Mouse (Mus musculus) stomach, embryonic 16.5 days (tissue): Measurements from ENCODE around the gene Sh3bgrl. TPM values are rescaled to one million over a fixed set of nuclear protein-coding genes. Genes with fewer than 3 reads are reported as not detected.

Experiments used
- ATAC-seq: fragments of 200-750 bp; cut with Nextera tagmentation; 2 replicates; pipeline ENCODE4 v1.8.0; 2017; ENCODE audit warnings: moderate number of reproducible peaks, moderate TSS enrichment; ENCODE audit not compliant: insufficient read depth, low FRiP score
- H3K27ac ChIP-seq: fragments of 300-500 bp; sonication (generic); 2 replicates; pipeline ENCODE4 v1.5.1; 2014; ENCODE audit warnings: low read length
- H3K27me3 ChIP-seq: fragments of 300-500 bp; sonication (generic); 2 replicates; pipeline ENCODE4 v1.6.1; 2014; ENCODE audit warnings: low read length, control low read depth, mixed read lengths; ENCODE audit not compliant: control insufficient read depth, insufficient read depth
- H3K36me3 ChIP-seq: fragments of 300-500 bp; sonication (generic); 2 replicates; pipeline ENCODE4 v1.6.1; 2014; ENCODE audit warnings: low read length; ENCODE audit not compliant: control insufficient read depth, insufficient read depth
- H3K4me1 ChIP-seq: fragments of 300-500 bp; sonication (generic); 2 replicates; pipeline ENCODE4 v1.6.1; 2014; ENCODE audit warnings: low read length, control low read depth, mixed read lengths; ENCODE audit not compliant: control insufficient read depth, insufficient read depth
- H3K4me2 ChIP-seq: fragments of 300-500 bp; sonication (generic); 2 replicates; pipeline ENCODE4 v1.6.1; 2014; ENCODE audit warnings: low read depth, low read length, mixed read lengths
- H3K4me3 ChIP-seq: fragments of 300-500 bp; sonication (generic); replicated peaks from 2 replicates; pipeline ENCODE4 v1.5.1; 2014; ENCODE audit warnings: mild to moderate bottlenecking, low read length
- H3K9ac ChIP-seq: fragments of 300-500 bp; sonication (generic); 2 replicates; pipeline ENCODE4 v1.6.1; 2014; ENCODE audit warnings: low read length
- H3K9me3 ChIP-seq: fragments of 300-500 bp; sonication (generic); replicated peaks from 2 replicates; pipeline ENCODE4 v1.6.1; 2016; ENCODE audit warnings: low read length, control low read depth; ENCODE audit not compliant: control insufficient read depth
- WGBS: fragments of 180-500 bp; shearing (Covaris S2); extraction: QIAGEN DNeasy Blood & Tissue Kit; methylation state at CpG from one replicate; pipeline ENCODE4 v1.1.7; 2014; 5-methylcytosine and 5-hydroxymethylcytosine counted together
- polyA plus RNA-seq: library from polyadenylated mRNA; unstranded; fragments of >200 nt; fragmentation: Nextera tagmentation; extraction: Ambion mirVana; gene quantifications from 2 replicates; pipeline ENCODE4 v1.2.1, GENCODE M21; 2015

Sh3bgrl gene
- polyA plus RNA-seq, 1 experiment from 2014 or later = 141 TPM

DNA sequence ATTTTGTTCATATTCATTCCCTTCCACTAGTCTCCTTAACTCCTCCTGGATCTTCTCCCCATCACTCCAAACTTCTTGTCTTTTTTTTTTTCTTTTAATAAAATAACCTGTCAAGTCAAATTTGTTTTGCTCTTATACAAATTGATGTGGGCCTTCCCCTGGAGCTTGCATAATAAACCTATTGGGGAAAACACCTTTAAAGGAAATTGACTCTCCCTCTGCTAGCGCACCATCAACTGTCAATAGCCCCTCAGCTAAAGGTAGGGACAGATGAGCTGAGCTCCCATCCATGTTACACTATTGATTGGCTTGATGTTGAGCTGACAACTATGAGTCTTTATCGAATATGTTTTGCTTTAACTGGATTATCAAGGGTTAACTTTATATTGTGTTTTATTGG lies 5.3 kb downstream of the Sh3bgrl start:
- no peaks in the 10 kb centered on the region for H3K36me3 ChIP-seq
- H3K27me3 ChIP-seq = no peaks in the 10 kb centered on the region
- WGBS = 89% methylated on average over 2 of the region's 2 CpGs
- no peaks in the 10 kb centered on the region; the same call in 1 of the 2 replicates for H3K4me1 ChIP-seq
- ATAC-seq = no peak
- H3K4me3 ChIP-seq = no peak overlapping the region
- no peak overlapping the region for H3K4me2 ChIP-seq
- H3K27ac ChIP-seq = no peak overlapping the region
- no peak overlapping the region for H3K9ac ChIP-seq
- no peaks in the 10 kb centered on the region for H3K9me3 ChIP-seq

DNA sequence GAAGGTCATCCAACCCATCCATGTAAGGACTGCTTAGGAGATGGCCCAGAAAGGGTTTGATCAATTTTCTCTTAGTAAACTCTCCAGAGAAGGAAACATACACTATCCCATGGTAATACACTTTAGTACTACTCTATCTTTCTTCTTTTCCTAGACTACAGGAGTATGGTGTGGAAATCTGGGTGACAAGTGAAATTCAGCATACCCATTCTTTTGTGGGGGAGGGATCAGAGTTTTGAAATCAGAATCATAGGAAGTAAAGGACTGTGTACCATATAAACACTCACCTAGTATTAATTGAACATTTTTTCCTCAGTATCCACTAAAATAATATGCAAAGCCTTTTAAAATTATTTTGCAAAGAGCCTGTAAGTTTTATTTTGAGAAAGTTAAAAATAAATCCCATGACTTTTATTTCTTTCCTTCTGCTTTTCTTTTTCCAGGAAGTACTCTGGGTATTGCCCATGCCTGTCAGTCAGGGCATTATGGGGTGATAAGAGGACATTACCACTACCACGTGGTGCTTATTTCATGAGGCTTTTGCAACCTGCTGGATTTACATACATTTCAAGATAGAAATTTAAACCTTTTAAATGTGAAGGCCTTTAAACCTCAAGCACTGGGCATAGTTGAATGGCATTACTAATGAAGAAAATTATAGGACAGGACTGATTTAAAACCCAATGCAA lies 13.1 kb downstream of the Sh3bgrl start:
- 22% methylated on average over 1 of the region's 1 CpGs for WGBS
- no peak overlapping the region for H3K4me2 ChIP-seq
- no peak for ATAC-seq
- no peak overlapping the region for H3K4me3 ChIP-seq
- H3K27me3 ChIP-seq = no peaks in the 10 kb centered on the region
- H3K4me1 ChIP-seq = no peaks in the 10 kb centered on the region
- H3K36me3 ChIP-seq = no peaks in the 10 kb centered on the region
- H3K9me3 ChIP-seq = no peaks in the 10 kb centered on the region
- no peak overlapping the region for H3K27ac ChIP-seq
- H3K9ac ChIP-seq = no peak overlapping the region

DNA sequence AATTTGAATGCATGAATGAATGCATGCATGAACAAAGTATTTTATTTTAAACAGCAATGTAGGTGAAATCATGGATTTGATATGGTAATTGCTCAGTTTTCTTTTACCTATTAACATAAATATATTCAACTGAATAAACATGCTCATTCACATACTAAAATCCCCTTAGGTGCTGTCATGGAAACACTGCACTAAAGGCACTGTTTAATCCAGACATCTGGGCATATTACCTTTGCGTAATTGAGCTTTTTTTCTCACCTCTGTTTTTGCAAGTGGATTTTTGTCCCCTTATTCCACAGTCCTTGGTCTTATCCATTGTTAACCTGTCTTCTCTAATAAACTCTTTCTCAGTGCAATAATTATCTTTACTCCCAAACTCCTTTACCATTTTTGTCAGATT lies 17.7 kb downstream of the Sh3bgrl start:
- H3K9ac ChIP-seq = no peak overlapping the region
- no peaks in the 10 kb centered on the region for H3K36me3 ChIP-seq
- H3K4me3 ChIP-seq = no peak overlapping the region
- H3K27ac ChIP-seq = no peak overlapping the region
- 84% methylated on average over 1 of the region's 1 CpGs for WGBS
- no peak overlapping the region for H3K4me2 ChIP-seq
- no peaks in the 10 kb centered on the region for H3K9me3 ChIP-seq
- no peaks in the 10 kb centered on the region for H3K4me1 ChIP-seq
- no peak for ATAC-seq
- no peaks in the 10 kb centered on the region for H3K27me3 ChIP-seq

DNA sequence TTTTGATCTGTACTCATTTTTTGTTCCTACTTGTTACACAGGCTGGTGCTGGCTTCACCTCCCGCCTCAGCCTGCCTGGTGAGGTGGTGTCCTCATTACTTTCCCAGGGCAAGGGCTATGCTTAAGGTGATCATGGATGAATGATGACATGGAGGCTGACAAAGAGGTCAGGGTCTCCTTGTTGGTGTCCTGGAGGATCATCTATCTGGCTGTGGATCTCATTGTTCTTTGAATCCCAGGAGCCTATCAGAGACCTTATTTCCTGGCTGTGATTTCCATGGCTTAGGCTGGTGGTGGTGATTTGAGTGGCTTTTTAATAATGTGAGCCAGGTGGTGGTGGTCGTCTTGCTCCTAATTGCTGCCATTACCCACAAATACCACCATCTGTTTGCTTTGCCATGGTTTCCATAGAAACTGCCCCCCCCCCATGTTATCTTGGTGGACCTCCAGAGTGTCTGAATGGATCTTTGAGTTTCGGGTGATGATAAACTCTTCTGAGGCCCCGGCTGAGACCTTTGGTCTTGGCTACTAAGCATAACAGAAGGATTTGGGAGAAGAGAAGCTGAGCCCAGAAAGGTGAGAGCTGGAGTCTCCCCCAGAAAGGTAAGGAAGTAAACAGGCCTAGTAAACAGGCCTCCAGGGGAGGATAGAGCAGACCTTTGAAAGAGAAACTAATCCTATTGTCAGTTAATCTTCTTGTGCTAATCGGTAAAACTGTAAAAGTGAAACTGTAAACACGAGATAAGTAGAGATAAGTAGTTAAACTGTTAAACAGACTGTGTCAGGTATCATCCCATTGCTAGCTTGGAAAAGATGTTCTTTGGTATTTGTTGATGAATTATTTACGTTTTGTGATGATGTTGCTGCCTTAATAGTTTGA lies 18.5 kb downstream of the Sh3bgrl start:
- Histone ChIP-seq H3K9ac (no peak overlapping the region), H3K4me3 (no peak overlapping the region), H3K27ac (no peak overlapping the region), H3K4me1 (no peaks in the 10 kb centered on the region), H3K4me2 (no peak overlapping the region), H3K36me3 (no peaks in the 10 kb centered on the region), H3K9me3 (no peaks in the 10 kb centered on the region), H3K27me3 (no peaks in the 10 kb centered on the region)
- ATAC-seq = no peak
- WGBS = 34% methylated on average over 7 of the region's 7 CpGs

DNA sequence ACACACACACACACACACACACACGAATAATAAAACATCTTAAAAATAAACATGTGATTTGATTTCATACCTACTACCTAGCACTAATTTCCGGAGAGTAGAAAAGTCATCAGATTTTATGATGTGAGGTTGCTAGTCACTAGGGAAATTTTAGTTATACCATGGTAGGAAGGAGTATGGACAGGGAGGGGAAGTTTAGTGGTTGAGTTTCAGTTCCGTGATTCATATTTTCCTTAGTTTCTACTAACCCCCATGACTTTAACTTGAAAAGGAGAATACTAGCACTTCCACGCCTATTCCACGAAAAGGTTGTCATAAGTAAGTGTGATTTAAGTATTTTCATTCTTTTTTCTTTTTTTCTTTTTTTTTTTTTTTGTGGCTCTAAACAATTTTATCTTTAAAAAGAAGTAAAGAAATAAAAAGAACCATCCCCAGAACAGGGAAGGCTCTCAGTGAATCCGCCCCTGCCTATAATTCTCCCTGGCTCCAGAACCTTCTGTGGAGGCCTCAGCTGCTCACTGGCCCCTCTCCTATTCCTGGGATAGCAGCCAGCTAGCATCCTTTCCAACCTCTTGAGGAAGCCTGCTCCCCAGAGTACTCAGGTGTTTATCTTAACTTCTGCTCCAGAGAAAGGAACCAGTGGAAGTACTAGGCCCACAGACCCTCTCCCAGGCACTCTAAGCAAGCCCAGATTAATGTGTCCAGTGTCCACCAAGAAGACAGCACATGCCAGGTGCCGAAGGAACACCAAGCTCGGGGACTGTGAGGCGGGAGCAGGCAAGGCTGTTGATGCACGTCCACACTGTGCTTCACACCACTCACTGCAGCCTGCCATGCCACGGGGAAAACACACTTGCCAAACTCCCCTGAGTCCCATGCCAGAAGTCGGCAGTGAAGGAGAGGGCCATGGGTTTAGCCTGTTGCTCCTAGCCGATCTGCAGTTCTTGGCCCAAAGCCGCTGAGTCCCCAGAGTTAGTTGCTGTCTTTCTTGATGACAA lies 25.0 kb downstream of the Sh3bgrl start:
- no peak overlapping the region for H3K4me3 ChIP-seq
- no peaks in the 10 kb centered on the region for H3K9me3 ChIP-seq
- 68% methylated on average over 14 of the region's 14 CpGs for WGBS
- no peak; the same call in 1 of the 2 replicates for ATAC-seq
- no peak overlapping the region for H3K4me2 ChIP-seq
- peaks cover 9% of the 10 kb centered on the region; the same call in 1 of the 2 replicates for H3K4me1 ChIP-seq
- H3K27ac ChIP-seq = no peak overlapping the region
- H3K36me3 ChIP-seq = no peaks in the 10 kb centered on the region
- H3K27me3 ChIP-seq = no peaks in the 10 kb centered on the region
- no peak overlapping the region for H3K9ac ChIP-seq

DNA sequence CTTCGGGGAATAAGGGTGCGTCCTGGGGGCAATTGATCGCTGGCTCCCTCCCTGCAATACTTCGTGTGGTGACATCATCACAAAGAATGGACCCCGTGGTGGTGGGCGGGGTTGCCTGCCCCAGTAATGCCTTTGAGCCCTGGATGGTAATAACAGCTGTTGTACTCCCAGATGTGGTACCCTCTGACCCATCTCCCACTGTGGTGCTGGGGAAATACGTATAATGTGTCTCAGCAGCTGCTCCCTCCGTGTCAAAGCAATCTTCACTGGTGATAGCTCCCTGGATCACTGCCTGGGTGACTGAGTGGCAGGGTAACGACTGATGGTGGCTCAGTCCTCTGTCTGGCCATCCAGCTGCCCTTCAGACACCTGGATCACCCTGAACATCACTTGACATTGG lies 26.0 kb downstream of the Sh3bgrl start:
- ATAC-seq = no peak
- peaks cover 9% of the 10 kb centered on the region; the same call in 1 of the 2 replicates for H3K4me1 ChIP-seq
- no peaks in the 10 kb centered on the region for H3K36me3 ChIP-seq
- H3K27me3 ChIP-seq = no peaks in the 10 kb centered on the region
- H3K4me3 ChIP-seq = no peak overlapping the region
- H3K27ac ChIP-seq = no peak overlapping the region
- H3K4me2 ChIP-seq = no peak overlapping the region
- H3K9me3 ChIP-seq = no peaks in the 10 kb centered on the region
- 43% methylated on average over 9 of the region's 9 CpGs for WGBS
- H3K9ac ChIP-seq = no peak overlapping the region

DNA sequence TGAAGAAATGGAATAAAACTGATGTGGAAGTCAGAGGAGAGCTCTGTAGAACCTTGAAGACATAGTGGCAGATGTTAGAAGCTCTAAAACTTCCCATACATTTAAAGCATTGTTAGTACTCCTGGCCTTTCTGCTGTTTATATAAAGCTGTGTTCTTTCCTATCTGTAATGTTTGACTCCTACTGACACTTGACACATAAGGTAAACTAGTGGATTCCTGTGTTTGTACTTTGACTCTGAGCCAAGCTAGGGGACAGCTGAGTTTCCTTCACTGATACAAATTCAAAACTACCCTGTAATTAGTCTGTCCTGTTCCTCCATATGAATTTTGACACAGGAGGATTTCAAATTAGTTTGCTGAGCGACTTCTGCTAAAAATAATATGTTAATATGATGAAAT lies 27.5 kb downstream of the Sh3bgrl start:
- H3K4me3 ChIP-seq = no peak overlapping the region
- H3K27ac ChIP-seq = no peak overlapping the region
- no peaks in the 10 kb centered on the region for H3K9me3 ChIP-seq
- H3K27me3 ChIP-seq = no peaks in the 10 kb centered on the region
- 21% methylated on average over 1 of the region's 1 CpGs for WGBS
- H3K36me3 ChIP-seq = no peaks in the 10 kb centered on the region
- ATAC-seq = no peak
- H3K4me2 ChIP-seq = no peak overlapping the region
- H3K9ac ChIP-seq = no peak overlapping the region
- peaks cover 12% of the 10 kb centered on the region; the same call in 1 of the 2 replicates for H3K4me1 ChIP-seq

DNA sequence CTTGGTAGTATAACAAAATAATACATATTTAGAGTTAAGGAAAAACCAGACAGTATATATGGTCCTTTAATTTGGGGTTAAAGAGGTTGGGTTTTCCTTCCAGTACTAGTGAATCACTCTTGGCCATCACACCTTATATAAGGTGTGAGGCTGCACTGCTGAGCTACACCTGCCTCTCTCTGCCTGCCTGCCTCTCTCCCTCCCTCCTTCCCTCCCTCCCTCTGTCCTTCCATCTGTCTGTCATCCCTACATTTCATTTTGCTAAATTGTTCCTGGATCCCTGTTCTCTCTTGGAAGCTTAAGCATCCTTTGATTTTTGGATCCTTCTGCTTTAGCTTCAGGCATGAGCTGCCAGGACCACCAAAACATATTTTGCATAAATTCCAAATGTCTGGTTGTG lies 28.6 kb downstream of the Sh3bgrl start:
- H3K36me3 ChIP-seq = no peaks in the 10 kb centered on the region
- H3K4me3 ChIP-seq = no peak overlapping the region
- peaks cover 12% of the 10 kb centered on the region; the same call in 1 of the 2 replicates for H3K4me1 ChIP-seq
- no peaks in the 10 kb centered on the region for H3K27me3 ChIP-seq
- ATAC-seq = no peak
- no peaks in the 10 kb centered on the region for H3K9me3 ChIP-seq
- no peak overlapping the region for H3K27ac ChIP-seq
- H3K4me2 ChIP-seq = no peak overlapping the region
- H3K9ac ChIP-seq = no peak overlapping the region
